Mouse (Mus musculus) brain, embryonic 14.5 days (tissue): ENCODE measurements around the gene Nop2. TPM values are rescaled to one million over a fixed set of nuclear protein-coding genes. Genes with fewer than 3 reads are reported as not detected.

Experiments used
- DNase-seq: peaks from one replicate; pipeline ENCODE4 v3.0.0-alpha.2; 2011; ENCODE audit warnings: low read depth
- CTCF ChIP-seq: fragments of 200-500 bp; IDR thresholded peaks from 2 replicates; pipeline ENCODE4 v1.5.1; 2012; ENCODE audit warnings: inconsistent platforms, mild to moderate bottlenecking, moderate library complexity, borderline replicate concordance; ENCODE audit not compliant: insufficient read depth, insufficient read length; ENCODE audit errors: extremely low read depth
- POLR2A ChIP-seq: fragments of 200-500 bp; IDR thresholded peaks from 2 replicates; pipeline ENCODE4 v1.6.1; 2012; ENCODE audit warnings: mild to moderate bottlenecking, inconsistent platforms, borderline replicate concordance; ENCODE audit not compliant: poor library complexity, insufficient read depth, insufficient read length, severe bottlenecking; ENCODE audit errors: extremely low read depth
- polyA plus RNA-seq: library from polyadenylated mRNA; depleted of rRNA; stranded (reverse); fragments of >200 nt; gene quantifications from 2 replicates; pipeline ENCODE4 v1.2.3, GENCODE M21; 2012

Gene Nop2
- polyA plus RNA-seq, 1 experiment, result 34.6 TPM

GRCm38 (mm10) chr6:125119387-125119786, 12.3 kb upstream of the Nop2 start:
- TF ChIP-seq CTCF (no peak), POLR2A (no peak)
- DNase-seq, result no peak

DNA sequence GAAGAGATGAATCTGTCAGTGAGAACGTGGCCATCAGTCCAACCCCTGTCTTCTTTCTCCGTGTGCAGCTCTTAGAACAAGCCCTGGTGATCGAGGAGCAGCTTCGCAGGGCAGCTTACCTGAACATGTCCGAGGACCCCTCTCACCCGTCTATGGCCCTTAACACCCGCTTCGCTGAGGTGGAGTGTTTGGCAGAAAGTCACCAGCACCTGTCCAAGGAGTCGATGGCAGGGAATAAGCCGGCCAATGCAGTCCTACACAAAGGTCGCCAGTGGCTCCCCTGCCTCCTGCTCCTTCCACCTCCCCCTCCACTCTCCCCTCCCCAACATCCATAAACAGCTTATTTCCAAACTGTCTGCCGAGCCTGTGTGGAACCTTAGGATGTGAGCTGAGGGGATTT, 3.0 kb upstream of the Nop2 start:
- no peak for DNase-seq
- TF ChIP-seq POLR2A (no peak), CTCF (no peak)

DNA sequence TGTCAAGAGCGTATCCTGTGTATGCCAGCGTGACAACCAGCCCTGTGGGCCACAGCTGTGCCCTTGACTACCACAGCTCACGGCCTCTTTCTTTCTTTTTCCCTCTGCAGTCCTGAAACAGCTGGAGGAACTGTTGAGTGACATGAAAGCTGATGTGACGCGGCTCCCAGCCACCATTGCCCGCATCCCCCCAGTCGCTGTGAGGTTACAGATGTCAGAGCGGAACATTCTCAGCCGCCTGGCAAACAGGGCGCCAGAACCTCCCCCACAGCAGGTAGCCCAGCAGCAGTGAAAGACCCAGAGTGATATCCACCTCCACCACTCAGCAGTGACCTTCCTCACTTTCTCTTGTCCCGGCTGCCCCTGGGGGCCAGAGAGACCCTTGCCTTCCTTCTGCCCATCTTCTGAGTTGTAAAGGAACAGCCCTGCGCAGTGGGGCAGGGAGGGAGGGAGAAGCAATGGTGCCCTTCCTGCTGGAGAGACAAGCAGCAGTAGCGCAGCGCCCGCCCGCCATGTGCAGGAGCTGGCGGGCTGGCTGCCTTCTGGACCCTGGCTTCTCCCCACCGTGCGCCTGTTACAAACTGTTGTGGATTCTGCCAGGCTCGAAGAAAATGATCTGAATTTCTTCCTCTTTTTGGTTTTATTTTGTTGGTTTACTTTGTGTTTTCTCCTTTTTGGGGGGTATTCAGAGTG, 1.9 kb upstream of the Nop2 start:
- no peak for DNase-seq
- TF ChIP-seq POLR2A (no peak), CTCF (no peak)

- DNase-seq, result no peak
- TF ChIP-seq POLR2A (no peak), CTCF (no peak)
Measured at GRCm38 (mm10) chr6:125132470-125132869, 761 bp downstream of the Nop2 start.

GRCm38 (mm10) chr6:125137002-125137671, 5.4 kb downstream of the Nop2 start:
- DNase-seq, result no peak
- TF ChIP-seq CTCF (peak; percentile 63; the same call in 1 of the 2 replicates), POLR2A (no peak)

DNA sequence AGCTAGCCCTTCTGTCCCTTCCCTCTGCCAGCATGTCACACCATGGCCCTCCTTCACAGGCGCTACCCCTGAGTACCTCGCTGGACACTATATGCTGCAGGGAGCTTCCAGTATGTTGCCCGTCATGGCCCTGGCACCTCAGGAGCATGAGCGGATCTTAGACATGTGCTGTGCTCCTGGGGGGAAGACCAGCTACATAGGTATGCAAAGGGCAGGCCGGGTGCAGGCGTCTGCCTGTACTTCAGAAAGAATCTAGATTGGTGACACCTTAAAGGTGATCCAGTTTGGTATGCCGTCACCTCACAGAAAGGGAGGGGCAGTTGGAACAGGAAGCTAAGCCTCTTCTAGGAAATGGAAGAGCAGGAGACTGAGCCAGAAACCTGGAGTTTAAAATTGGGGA, 8.0 kb downstream of the Nop2 start:
- TF ChIP-seq POLR2A (no peak), CTCF (no peak)
- DNase-seq, result no peak

- TF ChIP-seq POLR2A (no peak), CTCF (no peak)
- no peak for DNase-seq
Measured at GRCm38 (mm10) chr6:125142436-125142835, 10.7 kb downstream of the Nop2 start.

GRCm38 (mm10) chr6:125143128-125143527, 11.4 kb downstream of the Nop2 start:
- DNase-seq, result no peak
- TF ChIP-seq POLR2A (no peak), CTCF (no peak)

GRCm38 (mm10) chr6:125143904-125144303, 12.2 kb downstream of the Nop2 start:
- TF ChIP-seq CTCF, result no peak
- no peak for DNase-seq

DNA sequence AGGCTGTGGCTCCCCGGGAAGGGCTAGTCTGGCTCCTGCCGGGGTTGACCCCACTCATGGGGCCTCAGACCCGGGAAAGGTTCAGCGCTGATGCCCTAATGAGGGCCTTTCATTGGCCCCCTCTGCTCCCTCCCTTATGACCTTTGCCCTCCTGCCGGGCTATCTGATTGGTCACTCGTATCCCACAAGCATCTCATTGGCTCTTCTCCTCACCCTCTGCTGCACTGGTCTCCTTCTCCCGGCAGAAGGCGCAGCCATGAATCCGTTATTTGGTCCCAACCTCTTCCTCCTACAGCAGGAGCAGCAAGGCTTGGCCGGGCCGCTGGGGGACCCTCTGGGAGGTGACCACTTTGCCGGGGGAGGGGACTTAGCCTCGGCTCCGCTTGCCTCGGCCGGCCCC, 13.3 kb downstream of the Nop2 start, which contains the start of gene Iffo1:
Gene Iffo1 (plus strand): TSS at position 241 of the 400 bp plus-strand sequence.
- TF ChIP-seq CTCF, result peak; percentile 63
- TF ChIP-seq POLR2A, result no peak
- peak; percentile 97 for DNase-seq

DNA sequence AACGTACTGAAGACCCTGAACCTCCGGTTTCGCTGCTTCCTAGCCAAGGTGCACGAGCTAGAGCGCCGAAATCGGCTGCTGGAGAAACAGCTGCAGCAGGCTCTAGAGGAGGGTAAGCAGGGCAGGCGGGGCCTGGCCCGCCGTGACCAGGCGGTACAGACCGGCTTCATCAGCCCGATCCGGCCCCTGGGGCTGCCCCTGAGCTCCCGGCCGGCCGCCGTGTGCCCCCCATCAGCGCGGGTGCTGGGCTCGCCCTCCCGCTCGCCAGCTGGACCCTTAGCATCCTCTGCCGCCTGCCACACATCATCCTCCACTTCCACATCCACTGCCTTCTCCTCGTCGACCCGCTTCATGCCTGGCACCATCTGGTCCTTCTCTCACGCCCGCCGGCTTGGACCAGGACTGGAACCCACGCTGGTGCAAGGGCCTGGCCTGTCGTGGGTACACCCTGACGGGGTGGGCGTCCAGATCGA, 13.8 kb downstream of the Nop2 start:
- no peak for DNase-seq
- no peak for TF ChIP-seq POLR2A
- no peak for TF ChIP-seq CTCF

DNA sequence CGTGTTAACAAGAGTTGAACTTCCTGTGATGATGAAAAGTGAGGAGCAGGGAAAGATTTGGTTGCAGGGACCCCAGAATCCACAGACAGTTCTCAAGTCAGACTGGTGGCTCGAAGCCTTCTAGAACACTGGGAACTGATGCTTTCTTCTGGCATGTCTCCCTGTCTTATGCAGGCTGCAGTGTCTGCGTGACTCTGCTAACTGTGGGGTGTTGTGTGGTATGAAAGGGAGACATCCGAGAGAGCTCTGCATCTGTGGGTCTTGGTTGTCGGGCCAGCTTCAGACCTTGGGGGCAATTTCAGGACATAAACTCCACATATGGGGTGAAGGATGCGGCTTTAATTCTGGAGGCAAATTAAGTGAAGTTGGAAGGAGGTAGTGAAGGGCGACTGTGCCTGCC, 14.4 kb downstream of the Nop2 start:
- no peak for DNase-seq
- TF ChIP-seq POLR2A, result no peak
- no peak for TF ChIP-seq CTCF

- DNase-seq, result no peak
- no peak for TF ChIP-seq POLR2A
- TF ChIP-seq CTCF, result no peak
Measured at GRCm38 (mm10) chr6:125146797-125147196, 15.1 kb downstream of the Nop2 start.

DNA sequence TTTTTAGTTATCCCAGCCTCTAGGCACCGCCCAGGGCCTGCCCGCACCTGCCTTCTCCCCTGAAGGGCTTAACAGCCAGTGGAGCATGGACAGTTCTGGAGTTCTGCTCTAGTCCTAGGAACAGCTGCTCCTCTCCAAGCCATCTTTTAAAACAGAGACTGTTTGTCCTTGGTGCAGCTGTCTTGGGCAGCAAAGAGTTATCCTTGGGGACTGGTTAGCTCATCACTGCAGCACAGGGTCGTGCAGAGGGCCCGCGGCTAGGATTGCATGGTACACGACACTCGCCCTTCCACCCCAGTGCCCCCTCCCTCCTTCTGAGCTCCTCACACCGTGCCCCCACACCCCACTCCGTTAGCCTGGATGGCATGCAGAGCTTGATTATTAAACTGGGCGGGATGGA, 15.6 kb downstream of the Nop2 start:
- no peak for TF ChIP-seq POLR2A
- no peak for TF ChIP-seq CTCF
- no peak for DNase-seq

DNA sequence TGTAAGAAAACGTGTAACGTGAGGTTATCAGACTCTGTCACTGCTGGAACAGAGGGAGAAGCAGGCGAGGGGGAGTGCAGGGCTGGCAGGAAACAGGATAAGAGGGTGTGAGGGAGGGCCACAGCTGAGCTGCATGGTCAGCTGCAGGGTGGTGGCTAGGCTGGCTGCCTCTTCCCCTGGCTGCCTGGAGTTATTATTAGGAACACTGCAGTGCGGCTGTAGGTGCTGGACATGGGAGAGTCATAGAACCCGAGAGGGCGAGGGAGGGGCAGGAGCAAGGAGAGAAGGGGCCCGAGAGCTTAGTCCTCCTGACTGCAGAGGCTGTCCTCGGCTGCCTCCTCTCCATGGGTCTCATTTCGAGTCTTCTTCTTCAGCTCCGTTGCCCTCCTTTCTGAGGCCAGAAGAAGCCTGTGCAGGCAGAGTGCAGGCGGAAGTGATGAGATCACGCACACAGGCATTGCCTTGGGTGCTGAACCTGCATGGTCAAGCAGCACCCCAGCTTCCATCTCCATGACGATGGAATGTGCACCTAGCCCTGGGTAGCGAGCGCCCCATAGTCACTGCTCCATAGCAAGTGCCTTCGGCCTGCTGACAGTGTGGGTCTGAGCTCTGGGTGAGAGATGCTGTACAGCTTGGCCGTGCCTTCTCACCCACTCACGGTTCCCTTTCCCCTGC, 16.7 kb downstream of the Nop2 start:
- DNase-seq, result no peak
- no peak for TF ChIP-seq POLR2A
- no peak for TF ChIP-seq CTCF
